Mouse (Mus musculus) heart, embryonic 15.5 days (tissue): ENCODE data around the gene Plekhg5. TPM values are rescaled to one million over a fixed set of nuclear protein-coding genes. Genes with fewer than 3 reads are reported as not detected.
"Not testable (repeated sequence)": the region's sequence is repeated elsewhere in the genome, so short reads cannot be mapped to it uniquely, and the experiment has no call there.

Source experiments
- ATAC-seq: fragments of 200-750 bp; cut with Nextera tagmentation; replicated peaks from 2 replicates; pipeline ENCODE4 v1.8.0; 2017; ENCODE audit warnings: low read depth, moderate TSS enrichment; ENCODE audit not compliant: insufficient number of reproducible peaks, insufficient read depth, low FRiP score
- H3K27ac ChIP-seq: fragments of 300-500 bp; sonication (generic); 2 replicates; pipeline ENCODE4 v1.5.1; 2015; ENCODE audit warnings: mild to moderate bottlenecking, inconsistent platforms
- H3K27me3 ChIP-seq: fragments of 300-500 bp; sonication (generic); 2 replicates; pipeline ENCODE4 v1.6.1; 2015; ENCODE audit warnings: inconsistent platforms
- H3K36me3 ChIP-seq: fragments of 300-500 bp; sonication (generic); 2 replicates; pipeline ENCODE4 v1.6.1; 2015; ENCODE audit warnings: mild to moderate bottlenecking, inconsistent platforms
- H3K4me1 ChIP-seq: fragments of 300-500 bp; sonication (generic); replicated peaks from 2 replicates; pipeline ENCODE4 v1.6.1; 2015; ENCODE audit warnings: inconsistent platforms
- H3K4me2 ChIP-seq: fragments of 300-500 bp; sonication (generic); 2 replicates; pipeline ENCODE4 v1.6.1; 2015; ENCODE audit warnings: inconsistent platforms, mild to moderate bottlenecking, moderate library complexity
- H3K4me3 ChIP-seq: fragments of 300-500 bp; sonication (generic); 2 replicates; pipeline ENCODE4 v1.5.1; 2015; ENCODE audit warnings: mild to moderate bottlenecking, inconsistent platforms
- H3K9ac ChIP-seq: fragments of 300-500 bp; sonication (generic); 2 replicates; pipeline ENCODE4 v1.6.1; 2015; ENCODE audit warnings: mild to moderate bottlenecking, inconsistent platforms
- H3K9me3 ChIP-seq: fragments of 300-500 bp; sonication (generic); replicated peaks from 2 replicates; pipeline ENCODE4 v1.6.1; 2016; ENCODE audit warnings: inconsistent platforms
- WGBS: fragments of 180-500 bp; shearing (Covaris S2); methylation state at CpG from one replicate; pipeline ENCODE4 v1.1.7; 2015; ENCODE audit warnings: mixed read lengths; 5-methylcytosine and 5-hydroxymethylcytosine counted together
- polyA plus RNA-seq: library from polyadenylated mRNA; unstranded; fragments of >200 nt; fragmentation: Nextera tagmentation; extraction: Ambion mirVana; gene quantifications from 2 replicates; pipeline ENCODE4 v1.2.1, GENCODE M21; 2015

Plekhg5 gene
- polyA plus RNA-seq = 11.1 and 14.1 TPM in 2 replicates

GRCm38 (mm10) chr4:152072121-152072601, at the start of gene Plekhg5:
Plekhg5 (plus strand) TSS chr4:152072498.
- Histone ChIP-seq H3K4me1 (peaks cover 22% of the 10 kb centered on the region), H3K4me2 (no peak within 1 kb of the TSS), H3K36me3 (no peaks in the 10 kb centered on the region), H3K9ac (no peak within 1 kb of the TSS), H3K4me3 (no peak within 1 kb of the TSS), H3K27ac (no peak within 1 kb of the TSS), H3K27me3 (no peaks in the 10 kb centered on the region; the same call in 1 of the 2 replicates), H3K9me3 (no peaks in the 10 kb centered on the region)
- WGBS = 43% methylated on average over 10 of the region's 10 CpGs
- 0 out of 2 replicates have a peak, but pooled peaks have one; percentile 33 for ATAC-seq

DNA sequence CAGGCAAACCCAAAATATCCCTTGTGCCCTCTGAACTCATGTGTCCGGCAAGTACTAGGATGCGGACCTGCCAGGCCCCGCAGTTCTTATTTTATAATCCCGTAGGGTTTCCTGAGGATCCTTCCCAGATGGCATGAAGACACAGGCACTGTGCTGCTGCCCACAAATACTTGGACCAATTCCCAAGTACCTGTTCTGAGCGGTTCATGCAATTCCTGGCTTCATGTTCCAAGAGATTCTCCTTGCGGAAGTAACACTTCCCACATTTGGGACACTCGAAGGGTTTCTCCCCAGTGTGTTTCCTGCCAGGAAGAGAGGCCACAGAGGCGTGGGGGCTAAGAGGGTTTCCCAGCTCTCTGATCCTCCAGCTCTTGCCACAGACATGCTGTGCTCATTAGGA, 49.8 kb upstream of the Plekhg5 start:
- Histone ChIP-seq H3K4me2 (no peak overlapping the region), H3K9me3 (no peaks in the 10 kb centered on the region), H3K27me3 (no peaks in the 10 kb centered on the region), H3K4me3 (no peak overlapping the region), H3K36me3 (peaks cover 55% of the 10 kb centered on the region), H3K4me1 (peaks cover 29% of the 10 kb centered on the region), H3K9ac (no peak overlapping the region), H3K27ac (no peak overlapping the region)
- WGBS = 81% methylated on average over 8 of the region's 8 CpGs
- no peak for ATAC-seq

DNA sequence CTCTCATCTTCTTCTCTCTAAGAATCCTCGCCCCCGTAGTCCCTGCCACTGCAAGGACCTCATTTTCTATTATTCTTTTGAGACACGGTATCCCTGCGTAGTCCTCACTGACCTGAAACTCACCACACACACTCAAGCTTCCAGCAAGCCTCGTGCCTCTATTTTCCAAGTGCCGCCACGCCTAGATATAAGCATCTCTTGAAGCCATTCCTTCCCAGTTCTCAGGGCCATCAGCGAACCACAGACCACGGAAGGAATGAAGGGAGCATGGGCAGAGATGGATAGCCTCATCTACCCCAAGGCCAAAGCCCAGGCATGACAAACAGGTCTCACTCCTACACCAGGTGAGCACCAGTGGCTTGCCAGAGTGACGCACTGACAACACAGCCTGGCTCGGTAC, 47.8 kb upstream of the Plekhg5 start:
- WGBS = 86% methylated on average over 11 of the region's 11 CpGs
- Histone ChIP-seq H3K4me2 (no peak overlapping the region), H3K9me3 (no peaks in the 10 kb centered on the region), H3K27me3 (no peaks in the 10 kb centered on the region), H3K27ac (no peak overlapping the region), H3K36me3 (peaks cover 39% of the 10 kb centered on the region), H3K4me3 (no peak overlapping the region), H3K9ac (no peak overlapping the region), H3K4me1 (peaks cover 42% of the 10 kb centered on the region)
- no peak for ATAC-seq

- peaks cover 20% of the 10 kb centered on the region for H3K36me3 ChIP-seq
- peaks cover 2% of the 10 kb centered on the region; the same call in 1 of the 2 replicates for H3K27me3 ChIP-seq
- H3K27ac ChIP-seq = peak overlapping the region; percentile 78
- under 1% methylated on average over 41 of the region's 41 CpGs for WGBS
- no peaks in the 10 kb centered on the region for H3K9me3 ChIP-seq
- peak overlapping the region; percentile 81 for H3K9ac ChIP-seq
- H3K4me3 ChIP-seq = peak overlapping the region; percentile 81
- H3K4me2 ChIP-seq = peak overlapping the region; percentile 94
- peaks cover 42% of the 10 kb centered on the region for H3K4me1 ChIP-seq
- peak; percentile 64 for ATAC-seq
These were observed 45.4 kb upstream of the Plekhg5 start for GRCm38 (mm10) chr4:152026751-152027508.

- Histone ChIP-seq H3K9me3 (no peaks in the 10 kb centered on the region), H3K27ac (peak within 1 kb of the TSS; percentile 78), H3K4me2 (peak within 1 kb of the TSS; percentile 94), H3K4me3 (peak within 1 kb of the TSS; percentile 81), H3K27me3 (peaks cover 8% of the 10 kb centered on the region; the same call in 1 of the 2 replicates), H3K36me3 (peaks cover 14% of the 10 kb centered on the region), H3K4me1 (peaks cover 42% of the 10 kb centered on the region), H3K9ac (peak within 1 kb of the TSS; percentile 81)
- ATAC-seq = peak; percentile 97
- under 1% methylated on average over 35 of the region's 35 CpGs for WGBS
These were observed 44.8 kb upstream of the Plekhg5 start, which contains the start of gene Zbtb48 for GRCm38 (mm10) chr4:152027524-152027923. Zbtb48 (minus strand) TSS chr4:152027671.

- no peak overlapping the region for H3K27ac ChIP-seq
- peaks cover 42% of the 10 kb centered on the region for H3K4me1 ChIP-seq
- H3K9me3 ChIP-seq = no peaks in the 10 kb centered on the region
- H3K9ac ChIP-seq = no peak overlapping the region
- H3K27me3 ChIP-seq = peaks cover 12% of the 10 kb centered on the region; the same call in 1 of the 2 replicates
- no peak for ATAC-seq
- H3K4me3 ChIP-seq = peak overlapping the region; percentile 81
- WGBS = 59% methylated on average over 15 of the region's 15 CpGs
- peaks cover 7% of the 10 kb centered on the region for H3K36me3 ChIP-seq
- H3K4me2 ChIP-seq = peak overlapping the region; percentile 94
These were observed 43.8 kb upstream of the Plekhg5 start for GRCm38 (mm10) chr4:152028456-152028855.

DNA sequence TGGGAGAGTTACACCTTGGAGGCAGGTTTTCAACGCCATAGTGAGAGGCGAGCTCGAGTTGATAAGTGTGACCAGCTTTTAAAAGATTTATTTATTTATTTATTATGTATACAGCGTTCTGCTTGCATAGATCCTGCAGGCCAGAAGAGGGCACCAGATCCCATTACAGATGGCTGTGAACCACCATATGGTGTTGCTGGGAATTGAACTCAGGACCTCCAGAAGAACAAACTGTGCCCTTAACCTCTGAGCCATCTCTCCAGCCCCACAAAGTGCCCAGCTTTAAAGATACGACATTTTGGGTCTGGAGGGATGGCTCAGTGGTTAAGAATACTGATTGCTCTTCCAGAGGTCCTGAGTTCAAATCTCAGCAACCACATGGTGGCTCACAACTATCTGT, 43.2 kb upstream of the Plekhg5 start:
- WGBS = 33% methylated on average over 5 of the region's 5 CpGs
- H3K9ac ChIP-seq = no peak overlapping the region
- no peak for ATAC-seq
- no peaks in the 10 kb centered on the region for H3K9me3 ChIP-seq
- no peak overlapping the region for H3K27ac ChIP-seq
- H3K36me3 ChIP-seq = peaks cover 2% of the 10 kb centered on the region; the same call in 1 of the 2 replicates
- H3K4me3 ChIP-seq = no peak overlapping the region
- H3K27me3 ChIP-seq = peaks cover 12% of the 10 kb centered on the region; the same call in 1 of the 2 replicates
- H3K4me2 ChIP-seq = no peak overlapping the region
- peaks cover 42% of the 10 kb centered on the region for H3K4me1 ChIP-seq

GRCm38 (mm10) chr4:152029997-152030396, 42.3 kb upstream of the Plekhg5 start:
- Histone ChIP-seq H3K4me2 (no peak overlapping the region), H3K4me1 (peaks cover 34% of the 10 kb centered on the region), H3K27ac (no peak overlapping the region), H3K4me3 (no peak overlapping the region), H3K9me3 (no peaks in the 10 kb centered on the region), H3K9ac (no peak overlapping the region; the same call in 1 of the 2 replicates), H3K36me3 (no peaks in the 10 kb centered on the region; the same call in 1 of the 2 replicates), H3K27me3 (peaks cover 12% of the 10 kb centered on the region; the same call in 1 of the 2 replicates)
- 71% methylated on average over 4 of the region's 4 CpGs for WGBS
- no peak for ATAC-seq

DNA sequence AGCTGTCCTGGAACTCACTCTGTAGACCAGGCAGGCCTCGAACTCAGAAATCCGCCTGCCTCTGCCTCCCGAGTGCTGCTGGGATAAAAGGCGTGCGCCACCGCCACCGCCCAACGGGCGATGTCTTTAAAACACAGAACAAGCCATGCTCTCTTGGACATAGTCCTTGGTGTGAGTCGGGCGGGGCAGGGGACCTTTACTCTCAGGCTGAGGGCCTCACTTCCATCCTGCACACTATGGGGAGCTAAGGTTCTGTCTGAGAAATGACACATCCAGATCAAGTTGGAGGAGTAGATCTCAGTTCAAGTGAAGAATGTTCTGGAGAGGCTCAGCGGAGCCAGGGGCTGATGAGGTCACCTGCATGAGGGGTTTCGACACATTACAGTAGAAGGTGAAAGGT, 39.4 kb upstream of the Plekhg5 start:
- Histone ChIP-seq H3K27me3 (peaks cover 12% of the 10 kb centered on the region; the same call in 1 of the 2 replicates), H3K4me2 (no peak overlapping the region), H3K4me1 (peaks cover 10% of the 10 kb centered on the region), H3K9ac (no peak overlapping the region), H3K36me3 (no peaks in the 10 kb centered on the region), H3K4me3 (no peak overlapping the region), H3K27ac (no peak overlapping the region), H3K9me3 (no peaks in the 10 kb centered on the region)
- no peak for ATAC-seq
- 83% methylated on average over 13 of the region's 13 CpGs for WGBS

DNA sequence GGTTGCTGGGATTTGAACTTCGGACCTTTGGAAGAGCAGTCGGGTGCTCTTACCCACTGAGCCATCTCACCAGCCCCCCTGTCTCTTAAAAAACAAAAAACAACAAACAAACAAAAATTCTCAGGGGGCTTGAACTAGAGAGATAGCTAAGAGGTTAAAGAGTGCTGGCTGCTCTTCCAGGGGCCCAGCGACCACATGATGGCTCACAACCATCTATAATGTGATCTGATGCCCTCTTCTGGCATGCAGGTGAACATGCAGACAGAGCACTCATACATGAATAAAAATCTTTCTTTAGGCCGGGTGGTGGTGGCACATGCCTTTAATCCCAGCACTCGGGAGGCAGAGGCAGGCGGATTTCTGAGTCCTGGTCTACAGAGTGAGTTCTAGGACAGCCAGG, 35.8 kb upstream of the Plekhg5 start:
- not testable (repeated sequence) for H3K9me3 ChIP-seq, ATAC-seq, H3K4me2 ChIP-seq, H3K9ac ChIP-seq, H3K27ac ChIP-seq, H3K36me3 ChIP-seq, H3K4me3 ChIP-seq
- 89% methylated on average over 6 of the region's 6 CpGs for WGBS
- H3K4me1 ChIP-seq = peaks cover 18% of the 10 kb centered on the region
- H3K27me3 ChIP-seq = peaks cover 12% of the 10 kb centered on the region; the same call in 1 of the 2 replicates

DNA sequence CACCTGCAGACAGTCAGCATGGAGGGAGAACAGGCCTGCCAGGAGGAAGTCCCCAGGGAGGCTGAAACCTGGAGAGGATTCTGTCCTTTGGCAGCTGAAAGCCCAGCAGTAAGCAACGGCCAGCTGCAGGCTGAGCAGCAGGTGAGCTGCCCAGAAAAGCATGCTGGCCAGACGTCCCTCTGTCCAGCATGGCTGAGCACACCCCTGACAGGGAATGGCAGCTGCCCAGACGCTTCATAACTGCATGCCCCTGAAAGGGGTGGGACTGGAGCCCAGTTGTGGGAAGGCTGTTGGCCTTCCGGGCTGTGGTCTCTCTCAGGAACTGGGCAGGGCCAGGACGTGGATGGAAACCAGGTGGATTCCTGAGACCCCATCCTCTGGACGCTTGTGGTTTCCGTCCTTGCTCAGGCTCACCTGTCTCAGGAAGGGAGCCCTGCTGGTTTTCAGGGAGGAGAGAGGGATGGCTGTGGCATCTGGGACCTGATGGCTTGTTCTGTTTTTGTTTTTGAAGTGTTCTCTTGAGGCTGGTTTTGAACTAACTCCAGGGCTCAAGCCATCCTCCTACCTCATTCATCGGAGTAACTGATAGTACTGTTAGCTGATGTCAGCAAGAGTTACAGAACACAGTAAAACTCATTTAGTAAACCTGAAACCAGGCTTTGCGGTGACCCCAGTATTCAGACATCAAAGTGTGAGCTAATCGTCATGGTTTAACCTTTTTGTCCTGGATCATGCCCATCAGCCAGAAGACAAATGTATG, 33.9 kb upstream of the Plekhg5 start, which contains the start of gene Tas1r1:
Tas1r1 (minus strand) TSS at position 344 of the 760 bp plus-strand sequence.
- ATAC-seq = no peak
- peak within 1 kb of the TSS; percentile 51; the same call in 1 of the 2 replicates for H3K27ac ChIP-seq
- H3K36me3 ChIP-seq = peaks cover 25% of the 10 kb centered on the region
- H3K9me3 ChIP-seq = no peaks in the 10 kb centered on the region
- peaks cover 18% of the 10 kb centered on the region for H3K4me1 ChIP-seq
- WGBS = 38% methylated on average over 10 of the region's 10 CpGs
- H3K9ac ChIP-seq = peak within 1 kb of the TSS; percentile 92
- H3K4me2 ChIP-seq = peak within 1 kb of the TSS; percentile 96
- H3K27me3 ChIP-seq = no peaks in the 10 kb centered on the region
- H3K4me3 ChIP-seq = peak within 1 kb of the TSS; percentile 99
